Mouse (Mus musculus) ovary, postnatal 36 days (tissue): ENCODE results near the gene BC035044.
"Not testable (repeated sequence)": the region's sequence is repeated elsewhere in the genome, so short reads cannot be mapped to it uniquely, and the experiment has no call there.

ENCODE experiments used
- DNase-seq: peaks from one replicate; pipeline ENCODE4 v3.0.0; 2022; ENCODE audit warnings: low spot score, mixed read lengths

The BC035044 gene

GRCm38 (mm10) chr6:128890948-128891355 is at the start of gene BC035044:
Gene BC035044 (minus strand): TSS chr6:128891126.
- DNase-seq: no peak

- not testable (repeated sequence) for DNase-seq
Observed at GRCm38 (mm10) chr6:128935889-128936665, 45.2 kb upstream of the BC035044 start.

GRCm38 (mm10) chr6:128934081-128934480 is 43.2 kb upstream of the BC035044 start, which contains the start of gene Clec2g:
Gene Clec2g (plus strand): TSS chr6:128934381.
- DNase-seq: not testable (repeated sequence)

- no peak for DNase-seq
Observed at GRCm38 (mm10) chr6:128933050-128933449, 42.1 kb upstream of the BC035044 start.

- no peak for DNase-seq
Observed at GRCm38 (mm10) chr6:128917322-128917721, 26.4 kb upstream of the BC035044 start.

- no peak for DNase-seq
Observed at GRCm38 (mm10) chr6:128913598-128914254, 22.8 kb upstream of the BC035044 start.

- DNase-seq: not testable (repeated sequence)
Observed at GRCm38 (mm10) chr6:128900796-128901552, 10.0 kb upstream of the BC035044 start.

- no peak for DNase-seq
Observed at GRCm38 (mm10) chr6:128900044-128900443, 9.1 kb upstream of the BC035044 start.

- DNase-seq: no peak
Observed at GRCm38 (mm10) chr6:128895404-128896001, 4.6 kb upstream of the BC035044 start.

- DNase-seq: no peak
Observed at GRCm38 (mm10) chr6:128888834-128889233, 2.1 kb downstream of the BC035044 start.

- not testable (repeated sequence) for DNase-seq
Observed at GRCm38 (mm10) chr6:128887091-128887790, 3.7 kb downstream of the BC035044 start, which contains the start of gene Clec2i. Gene Clec2i (plus strand): TSS chr6:128887588.

GRCm38 (mm10) chr6:128871910-128872610 is 18.9 kb downstream of the BC035044 start:
- no peak for DNase-seq

GRCm38 (mm10) chr6:128868861-128869260 is 22.1 kb downstream of the BC035044 start:
- no peak for DNase-seq

GRCm38 (mm10) chr6:128857976-128858375 is 33.0 kb downstream of the BC035044 start:
- no peak for DNase-seq

- peak; percentile 66 for DNase-seq
Observed at GRCm38 (mm10) chr6:128856250-128856649, 34.7 kb downstream of the BC035044 start.

GRCm38 (mm10) chr6:128855477-128855876 is 35.4 kb downstream of the BC035044 start:
- DNase-seq: no peak

GRCm38 (mm10) chr6:128854895-128855294 is 36.0 kb downstream of the BC035044 start:
- DNase-seq: no peak

- peak; percentile 39 for DNase-seq
Observed at GRCm38 (mm10) chr6:128854024-128854820, 36.7 kb downstream of the BC035044 start.

GRCm38 (mm10) chr6:128852766-128853165 is 38.2 kb downstream of the BC035044 start:
- no peak for DNase-seq

GRCm38 (mm10) chr6:128851151-128851550 is 39.8 kb downstream of the BC035044 start:
- DNase-seq: no peak
